Mouse (Mus musculus) adrenal gland, adult (tissue): ENCODE measurements around the gene Disp1.
A peak's percentile ranks its signal among the peaks of the same experiment; 100 is the strongest.

Source experiments
- DNase-seq, 2 experiments: peaks; one replicate each; pipeline ENCODE4 v3.0.0; 2022 to 2023; ENCODE audit warnings: low spot score in 1 of 2; ENCODE audit not compliant: inconsistent age in 2 of 2

Disp1 gene

DNA sequence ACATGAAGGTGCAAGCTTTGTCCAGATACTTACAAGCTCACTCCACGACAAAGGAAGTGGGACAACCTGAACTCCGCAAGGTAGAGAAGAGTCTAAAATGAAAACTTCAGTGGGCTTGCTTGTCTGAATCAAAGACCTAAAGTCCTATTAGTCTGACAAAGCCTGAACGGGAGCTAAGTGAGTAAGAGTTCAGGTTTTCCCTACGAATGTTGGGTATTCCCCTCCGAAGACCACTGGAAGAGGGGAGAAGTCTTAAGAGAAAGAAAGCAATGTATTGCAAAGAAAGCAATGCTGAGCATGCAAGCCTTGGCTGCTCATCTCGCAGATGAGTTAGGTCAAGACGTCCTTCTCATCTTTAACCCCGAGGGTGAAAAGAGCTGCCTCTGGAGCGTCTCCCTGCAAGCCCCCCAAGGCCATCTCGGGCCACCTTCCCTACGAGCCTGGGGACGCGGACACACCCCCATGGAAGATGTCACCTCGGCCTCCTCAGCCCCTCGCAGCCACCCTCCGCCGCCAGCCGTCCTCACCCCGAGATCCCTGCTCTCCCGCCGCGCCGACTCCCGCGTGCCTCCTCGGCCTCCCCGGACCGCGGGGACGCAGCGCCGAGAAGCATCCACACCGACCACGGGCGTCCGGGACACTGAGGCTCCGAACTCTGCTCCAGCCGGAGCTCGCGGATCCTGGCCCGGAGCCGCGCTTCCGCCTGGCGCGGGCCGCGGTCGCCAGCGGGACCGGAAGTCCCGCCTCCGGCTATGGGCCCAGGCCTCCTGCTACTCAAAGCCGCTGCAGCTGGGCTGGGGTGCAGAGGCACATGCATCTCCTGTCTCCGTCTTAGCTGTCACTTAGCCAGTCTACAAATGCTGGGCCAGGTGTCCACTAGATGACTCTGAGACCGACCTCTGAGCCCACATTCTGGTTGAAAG lies at the start of gene Disp1:
Disp1 (minus strand) TSS at position 727 of the 923 bp plus-strand sequence.
- DNase-seq: peak; percentile 79 to 89

DNA sequence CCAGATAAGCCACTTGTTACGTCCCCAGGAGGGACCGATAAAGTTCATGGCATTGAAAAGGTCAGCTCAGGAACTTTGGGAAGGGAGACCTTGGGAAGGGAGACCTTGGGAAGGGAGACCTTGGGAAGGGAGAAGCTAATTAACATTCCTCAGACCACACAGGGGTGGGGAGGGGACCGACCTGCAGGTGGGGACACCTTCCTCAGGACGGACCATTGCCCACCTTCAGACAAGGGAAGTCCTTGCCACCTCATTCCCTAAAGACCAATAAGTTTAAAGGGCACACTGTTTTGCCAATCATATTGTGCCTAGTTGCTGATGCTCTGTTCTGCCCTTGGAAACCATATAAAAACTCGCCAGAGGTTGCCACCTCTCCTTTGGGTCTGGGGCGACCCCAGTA lies 46.3 kb upstream of the Disp1 start:
- peak; percentile 33 to 60 for DNase-seq

DNA sequence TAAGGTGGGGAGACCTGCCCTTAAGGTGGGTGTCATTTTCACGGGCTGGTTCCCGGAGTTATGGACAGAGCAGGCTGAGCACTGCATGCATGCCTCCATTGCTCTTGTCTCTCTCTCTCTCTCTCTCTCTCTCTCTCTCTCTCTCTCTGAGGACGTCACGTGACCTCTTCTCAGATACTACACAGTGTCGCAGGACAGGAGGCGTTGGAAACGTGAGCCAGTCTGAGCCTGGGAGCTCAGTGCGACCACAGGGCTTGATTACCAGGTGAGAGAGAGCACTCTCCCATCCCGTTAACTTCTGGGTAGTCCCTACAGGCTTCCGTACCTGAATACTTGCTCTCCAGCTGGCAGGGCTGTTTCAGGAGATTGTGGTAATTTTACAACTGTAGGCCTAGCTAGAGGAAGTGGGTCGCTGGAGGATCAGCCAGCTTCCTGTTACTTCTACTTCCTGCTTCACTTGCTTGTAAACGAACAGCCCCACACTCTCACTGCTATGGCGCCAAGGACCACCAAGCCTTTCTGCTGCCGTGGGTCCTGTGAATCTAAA lies 44.7 kb upstream of the Disp1 start:
- no peak for DNase-seq

DNA sequence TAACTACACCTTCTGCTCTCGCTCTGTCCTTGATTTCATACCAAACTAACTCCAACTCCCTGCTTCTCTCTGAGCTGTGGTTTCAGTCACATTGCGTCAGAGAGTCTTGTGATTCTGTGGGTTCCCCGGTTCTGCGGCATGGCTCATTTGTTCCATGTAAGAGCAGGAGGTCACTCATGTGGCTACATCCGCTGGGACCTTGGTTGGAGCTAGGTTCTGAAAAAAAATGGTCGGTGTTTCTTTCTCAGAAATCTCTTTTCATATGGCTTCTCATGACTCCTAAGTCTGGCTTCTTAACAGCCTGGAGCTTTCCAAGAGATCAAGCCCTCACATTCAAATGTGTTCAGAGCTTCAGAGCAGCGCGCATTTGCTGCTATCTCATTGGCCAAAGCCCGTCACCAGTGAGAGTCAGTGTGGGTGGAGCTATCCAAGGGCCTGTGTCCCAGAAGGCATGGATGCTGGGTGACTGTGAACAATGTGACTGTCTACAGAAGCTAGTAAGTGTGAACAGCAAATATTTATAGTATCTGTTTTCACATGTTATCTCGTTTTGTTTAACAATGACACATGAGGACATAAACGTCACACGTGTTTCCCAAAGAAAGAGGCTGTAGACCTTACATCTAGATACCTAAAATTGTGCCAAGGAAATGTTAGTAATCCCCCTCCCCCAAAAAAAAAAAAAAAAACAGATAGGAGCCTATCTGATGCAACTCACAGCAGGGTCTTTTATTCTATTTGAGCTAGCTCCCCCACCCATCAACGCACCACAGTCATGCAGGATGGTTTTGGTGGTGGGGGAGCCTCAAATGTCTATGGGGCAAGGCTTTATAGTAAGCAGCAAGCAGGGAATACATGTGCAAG lies 43.1 kb upstream of the Disp1 start:
- DNase-seq: peak in 1 of 2 experiments; percentile 49

DNA sequence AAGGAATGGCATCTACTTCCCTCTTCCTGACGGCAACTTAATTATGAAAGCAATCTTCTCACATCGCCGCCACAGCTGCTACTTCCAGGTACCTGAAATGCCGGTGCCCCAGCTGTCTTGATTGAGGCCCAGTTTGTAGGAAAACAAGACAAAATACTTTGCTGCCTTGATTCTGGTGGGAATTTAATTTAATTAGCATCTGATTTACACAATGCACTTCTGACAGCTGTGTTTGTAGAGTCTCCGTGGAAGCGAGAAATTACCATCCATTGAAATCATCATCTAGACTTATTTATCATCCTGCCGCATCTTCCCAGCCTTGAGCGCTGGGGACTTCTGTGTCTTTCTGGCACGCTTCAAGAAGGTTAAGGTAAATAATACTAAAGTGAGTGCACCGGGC lies 31.3 kb upstream of the Disp1 start:
- peak in 1 of 2 experiments; percentile 50 for DNase-seq

DNA sequence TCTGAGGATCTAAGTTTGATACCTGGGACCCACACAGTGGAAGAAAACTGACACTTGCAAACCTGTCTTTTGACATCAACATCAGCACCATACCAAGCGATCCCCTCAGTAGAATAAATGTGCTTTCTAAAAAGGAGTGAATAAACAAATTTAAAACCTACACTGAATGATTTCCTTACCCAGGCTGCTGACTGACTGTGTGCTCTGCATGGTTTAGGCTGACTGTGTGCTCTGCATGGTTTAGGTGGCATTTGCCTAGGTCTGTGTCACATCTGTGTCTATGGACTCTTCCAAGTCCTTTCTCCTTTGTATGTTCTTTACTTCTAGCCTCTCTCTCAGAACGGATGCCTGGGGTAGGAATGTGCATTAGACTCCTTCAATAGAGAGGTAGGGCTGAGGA lies 30.5 kb upstream of the Disp1 start:
- no peak for DNase-seq

DNA sequence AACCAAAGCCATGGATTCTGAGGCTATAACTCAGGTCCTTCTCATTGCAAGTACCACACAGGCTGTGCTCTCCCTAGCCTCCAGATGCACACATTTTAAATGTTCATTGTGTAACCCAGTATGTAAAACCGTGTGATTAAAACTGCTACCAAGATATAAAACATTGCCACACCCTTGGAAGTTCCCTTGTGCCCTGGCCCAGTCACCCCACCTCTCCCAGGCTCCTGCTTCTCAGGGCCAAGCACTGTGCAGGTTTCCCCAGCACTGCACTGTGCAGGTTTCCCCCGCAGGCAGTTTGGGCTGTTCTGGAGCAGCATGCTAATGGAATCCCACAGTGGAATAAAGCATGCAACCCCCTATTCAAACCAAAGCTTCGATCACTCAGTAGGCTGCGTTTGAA lies 29.3 kb upstream of the Disp1 start:
- no peak for DNase-seq

DNA sequence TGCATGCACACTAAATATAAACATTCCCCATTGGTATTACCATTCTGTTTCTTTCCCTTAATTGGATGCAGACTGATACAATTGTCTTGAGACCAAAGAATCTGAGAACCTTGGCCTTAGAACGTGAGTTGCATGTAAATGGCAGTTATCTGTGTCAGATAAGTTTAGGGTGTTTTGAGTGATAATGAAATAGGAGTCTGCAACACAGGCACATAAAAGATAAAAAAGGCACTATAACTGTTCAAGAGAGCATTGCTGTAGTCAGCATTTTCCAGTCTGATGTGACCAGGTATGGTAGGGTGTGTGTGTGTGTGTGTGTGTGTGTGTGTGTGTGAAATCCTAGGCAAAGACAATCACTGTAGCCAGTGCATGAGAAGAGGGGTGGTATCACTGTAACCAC lies 26.8 kb upstream of the Disp1 start:
- no peak for DNase-seq

DNA sequence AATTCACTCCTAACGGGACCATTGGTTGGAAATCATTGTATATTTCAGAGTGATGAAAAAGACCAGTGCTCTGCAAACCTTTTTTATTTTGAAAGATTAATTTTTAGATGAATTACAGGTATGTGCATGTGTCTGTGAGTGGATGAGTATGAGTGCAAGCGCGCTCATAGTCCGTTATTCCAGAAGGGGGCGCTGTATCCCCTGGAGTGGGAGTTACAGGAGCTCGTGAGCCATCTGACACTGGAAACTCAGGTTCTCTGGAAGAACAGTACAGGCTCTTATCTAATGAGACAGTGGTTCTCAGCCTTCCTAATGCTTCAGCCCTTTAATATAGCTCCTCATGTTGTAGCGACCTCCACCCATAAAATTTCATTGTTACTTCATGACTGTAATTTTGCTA lies 22.0 kb upstream of the Disp1 start:
- DNase-seq: no peak

DNA sequence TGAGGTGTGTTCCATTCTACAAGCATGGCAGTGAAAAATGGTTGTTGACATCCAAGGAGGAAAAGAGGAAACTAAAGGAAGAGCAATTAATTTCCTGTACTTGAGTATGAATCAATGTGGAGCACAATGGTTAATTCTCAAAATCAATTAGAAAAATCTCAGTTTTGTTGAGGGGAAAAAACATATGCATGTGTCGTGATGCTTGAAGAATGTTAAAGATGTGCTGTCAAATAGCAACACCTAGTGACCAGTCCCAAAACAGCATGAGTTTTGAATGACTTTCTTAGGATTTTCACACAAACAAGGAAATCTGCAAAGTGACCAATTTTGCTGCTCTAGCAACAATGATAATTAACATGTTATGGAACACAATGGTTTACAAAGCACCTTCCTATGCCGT lies 16.6 kb upstream of the Disp1 start:
- peak in 1 of 2 experiments; percentile 77 for DNase-seq

DNA sequence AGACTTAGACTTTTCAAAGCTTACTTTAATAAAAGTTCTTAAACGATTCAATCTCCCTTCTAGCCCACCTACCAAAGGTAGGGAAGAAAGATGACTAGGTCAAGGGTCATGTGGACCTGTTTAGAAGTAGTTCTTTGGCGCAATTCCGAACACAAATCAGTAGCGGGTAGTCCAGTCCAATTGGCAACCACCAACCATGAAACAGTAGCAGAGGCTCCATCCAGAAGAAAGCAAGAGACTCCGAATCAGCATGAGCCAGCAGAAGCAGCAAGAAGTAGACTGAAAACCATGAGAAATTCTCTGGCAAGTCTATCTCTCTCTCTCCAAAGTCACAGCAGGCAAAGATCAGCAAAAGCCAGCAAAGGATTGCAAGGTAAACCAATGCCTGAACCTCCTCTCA lies 15.1 kb upstream of the Disp1 start:
- no peak for DNase-seq

DNA sequence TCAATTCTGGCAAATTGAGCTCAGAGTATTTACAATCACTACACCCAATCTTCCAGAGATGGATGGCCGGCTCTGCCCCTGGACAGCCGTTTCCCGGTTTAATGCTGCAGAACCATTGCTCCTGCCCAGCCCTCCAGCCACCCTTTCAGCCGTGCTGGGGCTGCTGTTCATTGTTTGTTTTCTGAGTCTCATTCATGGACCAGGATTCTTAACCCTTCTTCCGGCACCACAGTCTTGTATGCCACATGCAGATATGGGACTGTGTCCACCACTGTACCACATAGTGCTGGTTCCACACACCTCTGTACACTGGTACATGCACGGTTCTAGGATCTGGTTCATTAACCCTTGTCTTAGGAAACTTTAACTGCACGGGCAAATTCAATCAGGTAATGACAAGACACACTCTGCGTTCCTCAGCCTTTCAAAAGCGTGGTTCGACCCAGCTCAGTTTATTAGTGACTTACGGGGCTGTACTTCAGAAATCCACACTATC lies 12.4 kb upstream of the Disp1 start:
- DNase-seq: no peak

DNA sequence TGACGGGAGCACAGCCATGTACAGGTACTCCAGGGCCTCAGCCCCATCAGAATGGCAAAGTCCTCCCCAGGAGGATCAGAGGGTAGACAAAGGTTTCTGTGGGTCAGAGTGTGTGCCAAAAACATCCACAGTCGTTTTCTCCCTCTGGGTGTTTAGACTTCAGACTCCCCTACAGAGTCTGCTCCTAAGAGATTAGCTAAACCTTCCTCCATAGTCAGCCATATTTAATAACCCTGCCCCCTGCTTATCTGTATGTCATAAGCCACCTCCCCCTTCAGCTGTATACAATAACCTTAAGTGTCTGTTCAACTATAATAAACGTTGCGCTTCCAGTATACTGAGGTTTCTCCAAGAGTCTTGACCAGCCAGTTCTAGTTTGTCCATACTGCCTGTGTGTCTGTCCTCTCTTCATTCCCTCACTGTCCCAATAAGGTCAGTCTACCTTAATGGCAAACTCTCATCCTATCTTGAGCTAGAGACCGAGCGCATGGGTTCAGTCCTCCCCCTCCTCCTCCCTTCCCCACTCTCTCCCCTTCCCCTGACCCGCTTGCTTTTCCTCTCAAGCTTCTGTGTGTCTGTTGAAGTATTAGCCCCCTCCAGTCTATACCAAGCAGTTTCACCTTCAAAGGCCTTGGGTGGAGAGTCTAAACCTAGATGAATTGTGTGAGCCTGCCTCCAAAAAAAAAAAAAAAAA lies 11.8 kb upstream of the Disp1 start:
- no peak for DNase-seq

DNA sequence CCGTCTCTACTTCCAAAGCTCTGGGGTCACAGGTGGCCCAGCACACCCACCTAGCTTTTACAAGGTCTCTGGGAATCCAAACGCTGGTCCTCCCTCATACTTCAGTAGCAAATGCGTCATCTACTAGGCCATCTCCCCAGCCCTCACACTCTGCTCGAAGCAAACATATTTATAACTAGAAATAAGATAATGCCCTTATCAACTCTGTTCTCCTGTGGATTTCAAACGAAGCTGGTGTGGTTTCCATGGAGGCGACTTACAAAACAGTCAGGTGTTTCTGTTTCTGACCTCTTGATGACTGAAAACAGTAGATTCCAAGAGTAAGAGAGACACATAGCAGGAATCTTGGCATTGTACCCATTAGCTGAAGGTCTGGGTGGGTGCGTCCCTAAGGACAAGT lies 6.1 kb upstream of the Disp1 start:
- DNase-seq: no peak

DNA sequence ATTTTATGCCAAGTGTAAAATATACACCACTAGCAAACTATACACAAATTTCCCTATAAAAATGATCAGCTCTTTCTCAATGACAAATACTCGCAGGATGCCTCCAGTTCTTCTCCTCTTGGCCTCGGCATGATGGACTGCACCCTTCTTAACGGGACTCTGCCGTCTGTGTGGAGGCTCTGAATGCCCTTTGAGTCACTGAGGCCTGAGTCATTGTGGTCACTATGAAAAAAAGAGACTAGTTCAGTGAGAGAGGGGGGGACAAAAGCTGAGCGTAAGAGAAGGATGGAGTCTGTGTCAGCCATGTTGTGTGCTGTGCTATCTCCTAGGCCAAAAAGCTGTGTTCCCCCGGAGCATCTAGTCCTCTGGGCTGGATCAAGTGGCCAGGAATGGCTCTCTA lies 2.3 kb downstream of the Disp1 start:
- DNase-seq: peak; percentile 68 to 82

DNA sequence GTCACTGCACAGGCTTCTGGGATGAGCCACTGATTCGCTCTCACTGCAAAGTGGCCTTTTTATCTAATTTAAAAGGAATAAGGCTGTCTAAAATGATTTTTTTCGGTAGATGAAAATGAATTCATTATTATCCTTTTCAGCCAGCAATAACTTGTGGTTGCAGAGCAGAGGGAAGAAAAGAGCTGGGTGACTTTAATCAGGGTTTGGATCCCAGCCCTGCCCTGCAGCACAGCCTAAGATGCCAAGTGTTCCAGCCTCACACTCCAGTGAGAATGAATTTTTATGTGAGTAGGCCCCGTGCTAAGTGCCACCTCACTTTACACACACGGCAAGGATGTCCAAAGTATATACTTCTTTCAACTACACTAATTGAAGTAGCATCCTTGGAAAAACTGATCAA lies 4.6 kb downstream of the Disp1 start:
- DNase-seq: no peak

DNA sequence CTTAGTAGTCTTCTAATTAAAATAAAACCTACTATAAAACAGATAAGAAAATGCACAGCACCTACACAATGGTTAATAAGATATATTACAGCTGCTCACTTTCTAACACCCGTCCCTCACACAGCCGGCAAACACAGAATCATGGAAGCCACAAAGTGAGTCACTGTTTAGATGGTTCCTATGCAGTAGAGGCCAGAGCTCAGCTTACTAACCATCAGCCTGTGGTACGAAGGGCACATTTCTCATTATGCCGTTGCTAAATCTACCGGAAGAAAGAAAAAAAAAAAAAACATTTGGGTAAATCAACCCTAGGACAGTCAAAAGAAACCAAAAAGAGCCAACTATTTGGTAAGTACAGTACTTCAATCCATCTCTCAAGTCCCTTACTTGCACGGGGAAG lies 5.6 kb downstream of the Disp1 start:
- DNase-seq: no peak

DNA sequence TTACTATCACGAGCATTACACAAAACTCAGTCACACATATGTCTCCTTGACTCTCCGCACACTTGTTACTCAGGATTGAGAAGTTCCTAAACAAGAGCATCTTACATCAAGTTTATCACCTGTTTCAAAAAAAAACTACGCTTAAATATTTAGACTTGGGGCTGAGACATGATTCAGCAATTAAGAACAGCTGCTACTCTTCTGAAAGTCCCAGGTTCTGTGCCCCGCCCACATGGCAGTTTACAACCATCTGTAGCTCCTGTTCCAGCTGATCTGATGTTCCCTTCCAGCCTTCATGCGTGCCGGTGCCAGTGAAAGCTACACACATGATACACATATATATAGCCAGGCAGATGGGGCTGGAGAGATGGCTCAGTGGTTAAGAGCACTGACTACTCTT lies 7.5 kb downstream of the Disp1 start:
- no peak for DNase-seq

DNA sequence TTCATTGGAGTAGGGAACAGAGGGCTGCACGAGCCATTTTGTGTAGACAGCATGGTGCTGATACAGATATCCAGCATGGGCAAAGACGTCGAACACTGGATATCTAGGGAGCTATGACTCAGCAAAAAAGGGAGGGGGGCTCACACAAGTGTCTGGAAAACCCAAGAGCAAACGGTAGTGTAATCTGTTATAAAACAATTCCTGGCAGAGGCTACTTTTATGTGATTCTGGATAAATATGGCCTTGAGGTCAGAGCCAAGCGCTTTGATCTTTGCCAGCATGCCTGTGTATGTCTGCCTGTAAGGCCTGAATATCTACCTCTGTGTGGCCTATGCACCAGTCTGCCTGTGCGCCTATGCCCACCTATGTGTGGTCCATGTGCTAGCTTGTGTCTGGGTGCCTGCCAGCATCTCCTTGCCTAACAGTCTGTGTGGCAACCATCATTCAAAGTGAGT lies 8.5 kb downstream of the Disp1 start:
- DNase-seq: peak; percentile 74 to 92

DNA sequence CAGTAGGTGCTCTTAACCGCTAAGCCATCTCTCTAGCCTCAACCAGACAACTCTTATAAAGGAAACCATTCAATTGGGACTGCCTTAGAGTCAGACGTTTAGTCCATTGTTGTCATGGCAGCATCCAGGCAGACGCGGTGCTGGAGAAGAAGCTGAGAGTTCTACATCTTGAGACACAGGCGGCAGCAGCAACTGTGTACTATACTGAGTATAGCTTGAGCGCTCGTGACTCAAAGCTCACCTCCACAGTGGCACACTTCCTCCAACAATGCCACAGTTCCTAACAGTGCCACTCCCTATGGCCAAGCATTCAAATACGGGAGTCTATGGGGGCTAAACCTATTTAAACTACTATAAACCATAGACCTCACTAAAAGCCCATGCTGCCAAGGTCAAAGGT lies 11.2 kb downstream of the Disp1 start:
- no peak for DNase-seq

DNA sequence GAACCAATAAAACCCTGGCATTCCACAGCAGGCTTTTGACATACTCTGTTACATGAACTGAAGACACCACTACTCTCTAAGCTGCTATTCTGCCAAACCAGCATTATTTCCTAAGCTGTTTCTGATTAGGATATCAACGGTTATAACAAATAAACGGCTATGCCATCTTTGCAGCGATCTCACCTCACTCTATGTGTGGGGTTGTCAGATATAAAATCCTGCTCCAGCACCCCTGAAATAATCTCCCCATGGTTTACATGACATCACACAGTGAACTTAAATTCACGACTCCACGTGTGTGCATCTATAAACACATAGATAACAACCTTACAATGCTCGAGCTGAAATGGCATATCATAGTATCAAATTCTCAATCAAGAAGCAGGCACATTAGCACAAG lies 13.7 kb downstream of the Disp1 start:
- no peak for DNase-seq
